8 mouse cellular contexts compared by ENCODE assay signal in genomic region chr7:101504507-101504906, GRCm38 (mm10).
DNase-seq lines count a peak whose midpoint lies in the region; TF ChIP-seq lines count a peak whose summit lies in the region.

No protein-coding gene starts in this region.

- 0 out of 2 replicates have a peak, but pooled peaks have one; percentile 21 for TF ChIP-seq CTCF in thymus, adult 2 months (IDR thresholded peaks at IDR 0.05; ENCODE audit: borderline replicate concordance, control insufficient read depth, extremely low read depth, insufficient read depth, low read length, poor library complexity)

- no peaks in the 10 kb centered on the region for H3K27me3 ChIP-seq in thymus, adult 2 months (ENCODE audit: control insufficient read depth, insufficient read depth, low read length)

- WGBS in thymus, adult 2 months: 8% methylated on average over 24 of the region's 24 CpGs

- peak; percentile 69 for DNase-seq in testis, postnatal 10 days (ENCODE audit: low spot score)
- DNase-seq in testis, postnatal 14 days (ENCODE audit: low spot score): no peak
- peak; percentile 59 for DNase-seq in embryo, embryonic 9.5 days (ENCODE audit: extremely low spot score)
- peak; percentile 77 for DNase-seq in induced T-regulatory cell, adult 2 months (ENCODE audit: low read depth)
- DNase-seq in lung, postnatal 10 days: peak; percentile 37
- DNase-seq in thymus, adult 2 months: peak; percentile 49
- DNase-seq in gastrocnemius, adult 18-20 months (ENCODE audit: low spot score): no peak
- no peak for DNase-seq in right cerebral cortex, postnatal 4 days

- peak overlapping the region; percentile 6 for H3K4me3 ChIP-seq in thymus, adult 2 months (ENCODE audit: control insufficient read depth, insufficient read depth, low read length)

- H3K36me3 ChIP-seq in thymus, adult 2 months (ENCODE audit: control insufficient read depth, insufficient read depth, low read length): no peaks in the 10 kb centered on the region

- TF ChIP-seq POLR2A in thymus, adult 2 months (IDR thresholded peaks at IDR 0.05; ENCODE audit: control insufficient read depth, extremely low read depth, insufficient read depth, low read length, poor library complexity): no peak

- peaks cover 21% of the 10 kb centered on the region for H3K4me1 ChIP-seq in thymus, adult 2 months (replicated peaks; ENCODE audit: control insufficient read depth, insufficient read depth, low read length)

- no peak overlapping the region for H3K27ac ChIP-seq in thymus, adult 2 months (ENCODE audit: control insufficient read depth, insufficient read depth, low read length)

Comparison
In these comparisons a context has a peak if more than half of its experiments do, and no peak if none do; other contexts are left out.
1. DNase-seq: peak in testis, postnatal 10 days (single experiment), embryo, embryonic 9.5 days (single experiment), induced T-regulatory cell, adult 2 months (single experiment), lung, postnatal 10 days (single experiment) and thymus, adult 2 months (single experiment); none in testis, postnatal 14 days (single experiment), gastrocnemius, adult 18-20 months (single experiment) and right cerebral cortex, postnatal 4 days (single experiment).